Mouse (Mus musculus): ENCODE measurements around the gene Cry2.
"Not testable (repeated sequence)": the region's sequence is repeated elsewhere in the genome, so short reads cannot be mapped to it uniquely, and the experiment has no call there.

Cry2 gene

DNA sequence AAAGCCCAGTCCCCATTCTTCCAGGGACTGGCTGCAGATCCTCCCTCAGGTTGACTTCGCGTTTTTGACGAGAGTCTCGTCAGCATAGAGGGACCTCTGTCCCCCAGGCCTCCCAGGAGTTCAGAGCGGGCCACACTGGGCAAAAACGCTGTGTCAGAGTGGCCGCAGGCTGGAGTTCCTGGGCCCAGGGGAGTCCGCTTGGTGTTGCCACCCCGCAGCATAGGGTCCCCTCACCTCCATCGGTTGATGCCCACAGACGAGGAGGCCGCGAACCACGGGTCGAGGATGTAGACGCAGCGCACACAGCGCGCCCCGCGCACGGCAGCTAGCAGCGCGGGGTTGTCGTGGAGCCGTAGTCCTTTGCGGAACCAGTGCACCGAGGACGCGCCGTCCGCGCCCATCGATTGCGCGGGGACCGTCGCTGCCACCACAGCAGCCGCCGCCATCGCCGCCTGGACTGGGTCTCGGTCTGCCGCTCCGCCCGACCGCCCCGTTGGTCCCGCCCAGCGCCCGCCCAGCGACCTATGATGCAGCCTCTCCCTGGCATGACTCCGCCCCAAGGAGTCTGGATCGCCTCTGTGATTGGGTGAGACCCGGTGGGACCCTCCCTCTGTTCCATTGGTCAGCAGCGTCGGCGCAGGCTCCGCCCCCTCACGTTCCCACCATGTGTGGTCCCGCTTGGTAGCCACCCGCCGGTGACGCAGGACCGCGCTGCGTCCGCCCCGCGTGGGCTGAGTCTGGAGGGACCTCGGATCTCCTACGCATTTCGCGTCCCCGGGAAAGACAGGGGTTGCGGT, at the start of gene Cry2:
TSS of gene Cry2 (minus strand) at position 466 of the 797 bp plus-strand sequence.
- peak; percentile 98 to 99 for DNase-seq (ENCODE audit: low spot score in 2 of 2)

DNA sequence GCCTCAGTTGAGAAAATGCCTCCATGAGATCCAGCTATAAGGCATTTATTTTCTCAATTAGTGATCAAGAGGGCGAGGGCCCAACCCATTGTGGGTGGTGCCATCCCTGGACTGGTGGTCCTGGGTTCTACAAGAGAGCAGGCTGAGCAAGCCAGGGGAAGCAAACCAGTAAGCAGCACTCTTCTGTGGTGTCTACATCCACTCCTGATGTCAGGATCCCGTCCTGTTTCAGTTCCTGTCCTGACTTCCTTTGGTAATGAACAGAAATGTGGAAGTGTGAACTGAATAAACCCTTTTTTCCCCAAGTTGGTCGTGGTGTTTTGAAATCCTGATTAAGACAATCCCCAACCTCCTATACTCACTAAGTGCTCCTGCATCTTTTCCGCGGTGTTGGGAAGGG, 49.7 kb upstream of the Cry2 start:
- no peak for DNase-seq (ENCODE audit: low spot score in 2 of 2)

DNA sequence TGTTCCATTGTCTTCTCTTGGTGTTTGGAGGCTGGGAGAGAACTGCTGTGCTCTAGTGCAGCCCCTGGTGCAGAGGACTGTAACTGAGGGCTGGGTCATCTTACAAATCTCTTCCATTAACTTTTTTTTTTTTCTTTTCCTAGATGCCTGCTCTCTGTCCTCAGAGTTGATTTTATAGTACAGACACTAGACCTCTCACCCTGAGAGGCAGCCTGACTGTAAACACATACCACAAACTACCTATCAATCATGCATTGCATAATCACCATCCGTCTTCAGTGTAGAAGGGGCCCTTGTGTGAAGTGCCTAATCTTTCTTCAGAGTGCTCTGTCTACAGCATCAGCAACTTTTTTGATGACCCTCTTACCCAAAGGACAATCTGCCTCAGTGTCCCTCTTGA, 48.7 kb upstream of the Cry2 start:
- DNase-seq (ENCODE audit: low spot score in 2 of 2), result no peak

DNA sequence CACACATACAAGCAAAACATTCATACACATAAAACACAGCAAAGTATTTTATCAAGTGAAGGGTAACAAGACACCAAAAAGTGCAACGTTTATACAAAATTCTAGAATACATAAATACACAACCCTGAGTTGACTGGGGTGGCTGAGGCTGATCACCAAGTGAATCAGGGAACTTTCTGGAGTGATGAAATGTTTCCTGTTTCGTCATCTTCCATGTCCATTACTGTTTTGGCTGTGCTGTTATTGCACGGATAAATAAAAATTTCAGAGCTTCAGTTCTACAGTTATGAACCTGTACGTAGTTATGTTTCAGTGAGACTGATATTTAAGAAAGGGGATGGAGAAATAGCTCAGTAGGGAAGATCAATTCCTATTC, 44.5 kb upstream of the Cry2 start:
- no peak for DNase-seq (ENCODE audit: low spot score in 2 of 2)

DNA sequence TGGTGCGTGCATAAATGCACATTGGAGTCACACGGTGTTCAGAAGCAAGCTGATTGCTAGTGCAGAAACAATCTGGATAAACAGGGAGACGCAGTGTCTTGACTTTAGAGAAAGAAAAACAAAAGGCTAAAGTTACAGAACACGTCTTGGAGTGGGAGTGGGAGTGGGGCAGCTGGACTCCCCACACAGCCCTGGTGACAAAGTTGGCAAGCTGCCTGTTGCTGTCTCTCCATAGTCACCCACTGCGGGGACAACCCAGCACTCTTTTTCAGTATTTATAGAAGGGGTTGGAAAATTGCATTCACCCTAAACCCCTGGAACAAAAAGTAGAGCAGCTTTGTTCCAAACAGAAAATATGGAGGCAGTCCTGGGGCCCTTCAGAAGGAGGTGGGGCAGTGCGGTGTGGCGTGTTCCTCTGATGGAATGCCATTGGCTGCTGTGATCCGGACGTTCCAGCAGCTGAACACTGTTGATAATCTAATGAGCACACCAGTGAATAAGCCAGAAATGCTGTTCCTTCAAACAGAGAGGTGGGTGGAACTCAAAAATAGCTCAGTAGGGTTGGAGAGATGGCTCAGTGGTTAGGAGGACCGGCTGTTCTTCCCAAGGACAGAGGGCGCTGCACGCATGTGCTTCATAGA, 43.9 kb upstream of the Cry2 start:
- DNase-seq (ENCODE audit: low spot score in 2 of 2), result no peak

DNA sequence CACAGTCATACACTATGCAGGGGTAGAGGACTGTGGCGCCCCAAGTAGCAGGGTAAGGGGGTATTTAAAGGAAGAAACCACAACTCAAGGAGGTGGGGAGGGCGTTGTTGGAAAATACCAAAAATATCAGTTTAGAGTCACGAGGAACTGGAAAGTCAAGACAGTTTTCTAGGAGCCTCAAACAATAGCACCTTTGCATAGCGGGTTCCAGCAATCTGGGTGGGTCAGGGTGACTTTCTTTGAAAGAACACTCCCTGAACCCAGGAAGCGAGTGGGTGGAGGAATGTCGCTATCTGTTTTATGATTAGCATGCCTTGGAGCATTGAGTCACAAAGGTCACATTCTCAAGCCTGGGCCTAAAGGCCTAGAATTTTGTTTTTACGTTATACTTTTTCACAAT, 42.7 kb upstream of the Cry2 start:
- not testable (repeated sequence) for DNase-seq (ENCODE audit: low spot score in 2 of 2)

DNA sequence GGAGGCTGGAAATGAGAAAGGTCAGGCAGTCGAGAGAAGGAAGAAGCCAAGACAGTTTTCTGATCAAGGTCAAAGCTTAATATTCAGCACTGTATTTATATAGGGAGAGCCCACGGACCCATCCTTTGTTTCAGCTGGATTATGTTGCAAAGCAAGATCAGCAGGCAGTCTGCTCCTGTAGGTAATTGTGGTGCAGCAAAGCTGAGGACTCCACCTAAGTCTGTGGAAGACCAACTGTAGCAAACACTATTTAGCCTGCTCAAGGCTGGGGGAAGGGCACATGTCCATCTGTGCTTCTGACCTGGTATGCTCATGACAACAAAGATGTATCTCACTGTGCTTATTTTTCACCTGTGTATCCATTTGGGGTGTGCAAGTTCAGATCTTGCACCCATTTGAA, 41.9 kb upstream of the Cry2 start:
- DNase-seq (ENCODE audit: low spot score in 2 of 2), result no peak

DNA sequence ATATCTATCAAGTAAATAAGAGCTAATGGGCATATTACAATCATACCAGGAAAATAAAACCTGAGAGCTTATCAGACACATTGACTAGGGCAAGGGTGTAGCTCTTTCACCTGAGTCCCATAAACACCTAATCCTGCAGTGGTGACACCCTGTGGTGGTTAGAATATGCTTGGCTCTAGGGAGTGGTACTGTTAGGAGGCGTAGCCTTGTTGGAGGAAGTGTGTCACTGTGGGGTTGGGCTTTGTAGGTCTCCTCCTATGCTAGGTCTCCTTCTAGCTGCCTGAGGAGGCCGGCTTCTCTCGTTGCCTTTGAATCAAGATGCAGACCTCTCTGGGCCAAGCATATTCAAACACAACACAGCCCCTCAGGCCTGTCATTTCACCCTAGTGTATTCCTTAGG, 41.1 kb upstream of the Cry2 start:
- no peak for DNase-seq (ENCODE audit: low spot score in 2 of 2)

DNA sequence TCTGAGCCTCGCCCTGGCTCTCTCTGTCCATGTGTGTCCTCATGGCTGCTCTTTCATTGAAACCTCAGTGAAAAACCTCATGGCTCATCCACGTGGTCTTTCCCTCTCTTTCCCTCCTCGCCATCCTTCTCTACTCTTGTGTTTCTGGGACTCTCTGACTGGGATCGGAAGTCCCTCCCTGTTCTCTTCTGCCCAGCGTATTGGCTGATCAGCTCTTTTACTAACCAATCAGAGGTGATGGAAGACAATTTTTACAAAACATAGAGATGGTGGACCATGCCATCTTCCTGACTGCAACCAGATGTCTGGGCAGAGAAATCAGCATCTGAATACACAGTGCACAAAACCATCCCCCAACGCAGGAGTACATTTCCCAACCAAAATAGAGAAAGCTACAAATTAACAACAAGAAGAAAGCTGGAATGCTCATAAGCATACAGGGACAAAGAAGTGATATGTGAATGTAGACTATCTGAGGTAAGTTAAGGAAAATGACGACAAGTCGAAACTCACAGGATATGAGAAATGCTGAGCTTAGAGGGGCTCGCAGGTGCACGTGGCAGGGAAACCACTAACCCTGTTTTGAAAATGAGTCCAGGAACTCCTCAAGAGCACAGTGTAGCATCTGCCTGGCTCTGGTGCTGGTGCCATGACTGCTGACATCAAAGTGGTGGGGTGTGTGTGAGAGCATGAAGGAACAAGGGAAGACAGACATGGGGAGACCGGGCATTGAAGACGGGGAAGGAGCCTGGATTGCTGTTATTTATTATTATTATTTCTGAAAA, 38.2 kb upstream of the Cry2 start:
- no peak for DNase-seq (ENCODE audit: low spot score in 2 of 2)

DNA sequence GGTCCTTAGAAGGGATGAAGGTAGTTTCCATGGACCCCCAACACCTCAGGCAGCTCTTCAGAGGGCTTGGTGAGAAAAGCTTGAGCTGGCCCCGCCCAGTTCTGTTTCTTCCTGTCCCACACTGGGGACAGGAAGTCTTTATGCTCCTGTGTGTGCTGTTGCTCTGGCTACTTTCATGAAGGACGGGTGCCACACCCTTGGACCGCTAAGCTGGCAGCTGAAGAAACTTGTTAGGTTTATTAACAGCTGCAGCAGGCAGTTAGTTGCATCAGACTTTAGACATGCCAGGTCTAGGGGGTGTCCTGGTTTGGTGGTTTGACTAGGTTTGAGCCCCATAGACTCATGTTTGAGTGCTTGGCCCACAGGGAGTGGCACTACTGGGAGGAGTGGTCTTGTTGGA, 30.8 kb upstream of the Cry2 start:
- no peak for DNase-seq (ENCODE audit: low spot score in 2 of 2)

DNA sequence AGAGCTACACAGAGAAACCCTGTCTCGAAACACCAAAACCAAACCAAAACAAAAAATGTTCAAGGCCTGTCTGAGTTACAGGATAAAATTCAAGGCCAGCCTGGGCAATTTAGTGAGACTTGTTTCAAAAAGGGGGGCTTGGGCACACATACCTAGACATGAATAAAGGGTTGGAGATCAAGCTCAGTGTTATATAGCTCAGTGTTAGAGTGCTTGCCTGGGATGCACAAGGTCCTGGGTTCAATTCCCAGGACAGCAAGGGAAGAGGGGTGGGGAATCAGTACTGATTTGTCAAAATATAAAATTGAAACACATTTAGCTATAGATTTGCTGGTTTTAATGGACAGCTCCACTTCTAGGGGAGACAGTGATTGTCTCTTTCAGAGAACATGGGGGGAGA, 27.4 kb upstream of the Cry2 start:
- no peak for DNase-seq (ENCODE audit: low spot score in 2 of 2)

DNA sequence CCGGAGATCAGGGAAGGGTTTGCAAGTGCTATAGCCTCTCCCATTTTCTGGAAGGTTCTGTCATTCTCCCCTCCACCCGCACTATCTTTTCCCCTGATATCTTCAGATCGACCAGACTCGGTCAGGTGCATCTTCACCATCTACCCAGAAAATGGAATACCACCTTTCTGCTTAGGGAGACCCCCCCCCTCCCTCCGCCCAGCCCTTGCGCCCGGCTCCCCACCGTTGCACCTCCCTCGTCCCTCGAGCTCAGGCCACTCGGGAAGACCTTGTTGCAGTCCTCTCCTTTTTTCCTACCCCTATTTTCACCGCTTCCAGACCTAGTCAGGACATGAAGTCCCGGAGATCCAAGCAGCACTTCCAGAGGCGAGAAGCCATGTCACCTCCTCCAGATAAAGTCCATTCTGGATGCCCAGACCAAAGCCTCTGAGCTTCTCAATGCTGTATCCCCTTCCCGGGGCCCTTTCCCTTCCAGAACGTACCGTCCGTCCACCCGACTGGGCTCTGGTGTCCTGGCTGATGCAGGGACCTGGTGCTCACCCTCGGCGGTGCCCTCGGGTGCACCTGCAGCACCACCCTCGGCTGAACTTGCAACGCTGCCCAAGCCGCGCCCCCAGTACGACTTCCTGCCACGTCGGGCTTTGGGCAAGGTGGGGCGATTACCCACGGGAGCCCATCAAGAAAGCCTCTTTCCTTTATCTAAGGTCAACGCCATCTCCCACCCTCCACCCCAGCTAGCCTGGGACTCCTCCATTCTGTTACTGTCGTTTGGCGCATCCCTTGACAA, 26.3 kb upstream of the Cry2 start, which contains the start of gene Slc35c1:
TSS of gene Slc35c1 (minus strand) at position 618 of the 787 bp plus-strand sequence.
- no peak for DNase-seq (ENCODE audit: low spot score in 2 of 2)

DNA sequence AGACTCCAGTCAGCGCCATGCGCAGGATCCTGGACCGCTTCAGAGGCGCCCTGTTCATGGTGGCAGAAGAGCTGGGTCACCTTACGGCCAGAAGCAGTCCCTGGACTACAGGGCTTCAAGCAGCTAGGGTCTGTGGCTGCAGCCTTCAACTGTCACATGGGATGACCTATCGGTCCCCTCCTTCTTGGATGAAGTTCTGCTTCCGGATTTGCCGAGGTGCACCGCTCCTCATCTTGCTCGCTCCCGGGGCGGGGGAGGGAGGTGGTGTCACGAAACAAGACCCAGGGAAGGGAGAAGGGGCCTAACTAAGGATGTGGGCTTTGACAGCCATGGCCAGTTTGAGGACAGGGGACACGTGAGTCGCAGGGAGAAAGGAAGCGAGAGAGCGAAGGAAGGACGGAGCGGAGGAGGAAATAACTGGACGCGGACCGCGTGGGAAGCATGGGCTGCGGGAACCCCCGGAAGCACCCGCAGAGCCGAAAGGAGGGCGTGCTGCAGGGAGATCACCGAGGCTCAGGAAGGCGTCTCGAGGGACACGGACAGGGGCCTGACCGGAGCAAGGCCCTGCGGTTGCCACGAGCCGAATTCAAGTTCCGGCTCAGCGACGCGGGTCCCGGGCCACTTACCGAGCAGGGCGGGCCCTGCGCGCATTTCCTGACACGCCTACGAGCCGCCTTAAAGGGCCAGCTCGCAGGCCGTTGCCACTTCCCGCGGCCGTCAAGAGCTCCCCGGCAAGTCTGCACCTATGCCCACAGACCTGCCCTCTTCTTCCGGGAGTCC, 25.5 kb upstream of the Cry2 start:
- DNase-seq (ENCODE audit: low spot score in 2 of 2), result peak; percentile 61 to 76

DNA sequence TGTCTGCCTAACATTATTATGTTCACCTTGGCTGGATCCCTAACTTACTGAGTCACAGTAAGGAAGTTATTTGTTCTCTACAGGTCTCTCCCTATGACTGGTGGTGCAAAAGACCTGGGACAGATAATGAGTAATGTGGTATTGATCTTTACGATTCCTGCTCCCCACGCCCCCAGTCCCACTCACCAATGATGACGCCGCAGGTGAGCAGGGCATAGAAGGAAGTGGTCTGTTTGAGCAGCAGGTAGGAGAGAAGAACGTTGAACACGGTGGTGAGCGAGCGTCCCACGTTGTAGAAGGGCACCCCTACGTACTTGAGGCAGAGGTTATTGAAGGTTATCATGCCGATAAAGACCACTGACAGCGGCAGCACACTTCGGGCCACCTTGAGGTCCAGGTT, 24.6 kb upstream of the Cry2 start:
- DNase-seq (ENCODE audit: low spot score in 2 of 2), result no peak

DNA sequence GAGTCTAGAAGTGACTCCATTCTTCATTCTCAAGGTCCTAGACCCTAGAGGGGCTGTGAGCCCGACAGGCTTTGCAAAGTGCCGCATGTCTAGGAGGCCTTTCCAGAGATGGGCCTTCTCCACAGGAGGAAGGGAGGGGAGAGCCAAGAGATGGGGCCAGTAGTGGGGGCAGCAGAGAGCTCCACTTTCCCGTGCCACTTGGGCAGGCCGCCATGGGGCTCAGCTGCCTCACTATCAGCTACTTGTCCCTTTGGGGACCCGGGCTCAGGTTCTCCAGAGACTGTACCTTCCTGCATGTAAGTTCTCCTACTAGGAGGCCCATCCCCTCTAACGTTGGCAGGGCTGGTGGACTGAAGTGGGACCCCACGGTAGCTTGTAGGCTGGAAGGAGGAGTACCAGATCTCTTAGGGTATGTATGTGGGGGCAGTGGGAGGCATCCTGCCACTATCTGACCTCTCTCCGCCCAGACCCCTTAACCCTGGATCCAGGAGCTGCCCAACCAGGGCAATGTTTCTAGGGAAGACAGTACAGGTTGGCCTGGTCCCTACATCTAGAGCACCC, 23.2 kb upstream of the Cry2 start:
- no peak for DNase-seq (ENCODE audit: low spot score in 2 of 2)

DNA sequence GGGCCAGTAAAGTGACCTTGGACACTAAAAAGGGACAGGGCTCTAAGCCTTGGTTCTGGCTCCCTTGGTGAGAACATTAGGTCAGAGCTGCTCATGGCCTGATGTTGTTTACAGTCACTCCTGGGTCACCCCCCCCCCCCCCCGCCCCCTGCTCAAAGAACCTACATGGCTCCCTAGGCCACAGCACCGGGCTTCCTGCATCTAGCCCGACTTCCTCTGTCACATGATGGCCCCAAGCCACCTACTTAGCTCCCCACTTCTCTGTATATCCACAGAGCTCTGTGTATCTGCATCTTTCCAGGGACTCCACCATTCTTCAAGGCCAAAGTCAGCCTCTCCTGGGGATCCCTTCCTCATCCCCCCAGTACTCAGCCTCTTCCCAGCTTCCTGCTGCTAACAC, 21.9 kb upstream of the Cry2 start:
- DNase-seq (ENCODE audit: low spot score in 2 of 2), result no peak

DNA sequence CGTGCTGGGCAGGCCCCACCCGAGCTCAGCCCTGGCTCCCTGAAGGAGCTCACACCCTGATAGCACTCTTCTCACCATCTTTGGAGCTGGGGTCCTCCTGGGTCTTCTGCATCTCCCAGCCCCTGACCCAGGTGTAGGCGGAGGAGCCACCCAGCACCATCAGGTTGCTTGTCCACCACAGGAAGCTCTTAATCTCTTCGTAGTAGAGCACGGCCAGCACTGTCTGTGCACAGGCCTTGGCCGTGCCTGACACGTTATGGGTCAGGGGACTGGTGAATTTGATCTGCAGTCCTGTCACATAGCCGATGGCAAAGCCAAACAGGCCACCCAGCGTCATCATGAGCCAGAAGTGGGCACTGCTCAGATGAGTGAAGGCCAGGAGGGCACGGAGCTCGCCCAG, 20.3 kb upstream of the Cry2 start:
- no peak for DNase-seq (ENCODE audit: low spot score in 2 of 2)

DNA sequence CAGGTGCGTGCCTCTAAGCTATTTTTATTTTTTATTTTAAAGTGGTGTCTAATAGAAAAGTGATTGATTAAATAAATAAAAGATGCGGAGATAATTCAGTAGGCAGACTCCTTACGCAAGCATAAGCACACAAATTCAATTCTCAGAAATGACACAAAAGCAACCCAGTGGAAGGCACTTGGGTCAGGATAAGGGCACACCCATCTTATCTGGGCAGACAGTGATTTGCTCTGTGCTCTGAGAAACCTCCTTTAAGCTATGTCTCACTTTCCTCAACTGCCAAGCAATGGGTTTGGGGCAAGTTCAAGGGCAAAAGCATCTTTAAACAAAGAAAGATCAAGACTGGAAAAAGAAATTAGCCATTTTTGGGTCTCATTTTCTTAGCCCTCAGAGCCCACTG, 17.3 kb upstream of the Cry2 start:
- no peak for DNase-seq (ENCODE audit: low spot score in 2 of 2)

DNA sequence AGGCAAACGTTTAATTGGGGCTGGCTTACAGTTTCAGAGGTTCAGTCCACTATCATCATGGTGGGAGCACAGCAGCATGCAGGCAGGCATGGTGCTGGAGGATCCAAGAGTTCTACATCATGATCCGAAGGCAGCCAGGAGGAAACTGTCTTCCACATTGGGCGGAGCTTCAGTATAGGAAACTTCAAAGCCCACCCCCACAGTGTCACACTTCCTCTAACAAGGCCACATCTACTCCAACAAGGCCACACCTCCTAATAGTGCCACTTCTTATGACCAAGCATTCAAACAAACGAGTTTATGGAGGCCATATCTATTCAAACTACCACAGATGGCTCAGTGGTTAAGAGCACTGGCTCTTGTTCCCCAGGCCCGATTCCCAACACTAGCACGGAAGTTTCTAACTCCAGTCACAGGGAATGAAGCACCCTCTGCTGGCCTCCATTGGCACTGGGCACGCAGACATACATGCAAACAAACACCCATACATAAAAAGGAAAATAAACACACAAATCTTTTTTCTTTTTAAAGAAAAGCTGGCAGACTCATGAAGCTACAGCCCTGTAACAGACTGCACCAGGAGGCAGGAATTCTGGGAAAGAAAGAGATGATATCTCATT, 13.4 kb upstream of the Cry2 start:
- DNase-seq (ENCODE audit: low spot score in 2 of 2), result no peak

DNA sequence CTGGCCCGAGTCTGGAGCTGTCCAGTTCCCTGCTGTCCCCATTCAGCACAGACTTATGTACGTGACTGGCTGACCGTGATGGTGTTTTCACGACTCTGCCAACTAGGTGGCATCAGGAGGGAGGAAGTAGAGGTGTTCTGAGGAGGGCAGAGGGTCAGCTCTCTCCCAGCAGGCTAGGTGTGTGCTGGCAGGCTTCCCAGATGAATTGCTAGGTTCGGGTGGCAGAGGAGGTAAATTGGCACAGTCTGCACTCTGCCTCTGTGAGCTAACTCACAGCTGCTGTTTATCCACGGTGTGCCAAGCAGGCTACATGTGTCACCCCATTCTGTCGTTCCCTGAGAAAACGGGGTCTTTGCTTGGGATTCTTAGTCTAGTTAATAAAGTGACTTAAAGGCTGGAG, 12.8 kb upstream of the Cry2 start:
- no peak for DNase-seq (ENCODE audit: low spot score in 2 of 2)
